Mouse (Mus musculus): ENCODE measurements at regions not wholly inside any gene's neighbourhood (a gene's known extent, or its start where the extent isn't known, plus 50 kb on each side); places are given as distances from the start of the nearest gene placed in this dataset.

DNA sequence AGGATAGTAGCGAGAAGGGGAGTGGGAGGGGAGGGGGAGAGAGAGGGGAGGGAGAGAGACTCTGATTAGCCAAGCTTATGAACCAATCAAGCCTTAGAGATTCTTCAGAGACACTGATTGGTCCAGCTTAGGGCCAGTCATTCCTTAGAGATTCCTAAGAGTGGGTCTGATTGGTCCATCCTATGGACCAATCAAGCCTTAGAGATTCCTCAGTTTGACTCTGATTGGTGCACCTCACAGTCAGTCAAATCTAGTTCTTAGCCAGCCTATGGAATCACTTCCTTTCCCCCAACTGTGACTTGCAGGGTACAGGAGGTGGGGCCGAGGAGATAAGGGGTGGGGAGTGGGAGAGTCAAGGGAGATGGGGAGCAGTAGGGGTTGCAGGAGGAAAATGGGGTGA lies 152.8 kb downstream of the Suds3 start:
- ATAC-seq (ENCODE audit: low FRiP score), result no peak
- Histone ChIP-seq H3K36me3 (ENCODE audit: insufficient read depth, low read length) (no peaks in the 10 kb centered on the region), H3K4me3 (ENCODE audit: low read depth, low read length) (no peak overlapping the region), H3K9ac (replicated peaks; ENCODE audit: low read length, poor library complexity, severe bottlenecking) (no peak overlapping the region), H3K27ac (ENCODE audit: low read depth, low read length) (no peak overlapping the region), H3K4me2 (ENCODE audit: low read depth, low read length, poor library complexity, severe bottlenecking) (no peak overlapping the region), H3K9me3 (ENCODE audit: low read length) (no peaks in the 10 kb centered on the region), H3K27me3 (ENCODE audit: insufficient read depth, low read length) (no peaks in the 10 kb centered on the region), H3K4me1 (ENCODE audit: insufficient read depth, low read length) (no peaks in the 10 kb centered on the region)
- no peak for TF ChIP-seq CTCF (IDR thresholded peaks at IDR 0.05)
- WGBS, result 92% methylated on average over 2 of the region's 2 CpGs
- DNase-seq (ENCODE audit: low spot score), result no peak

DNA sequence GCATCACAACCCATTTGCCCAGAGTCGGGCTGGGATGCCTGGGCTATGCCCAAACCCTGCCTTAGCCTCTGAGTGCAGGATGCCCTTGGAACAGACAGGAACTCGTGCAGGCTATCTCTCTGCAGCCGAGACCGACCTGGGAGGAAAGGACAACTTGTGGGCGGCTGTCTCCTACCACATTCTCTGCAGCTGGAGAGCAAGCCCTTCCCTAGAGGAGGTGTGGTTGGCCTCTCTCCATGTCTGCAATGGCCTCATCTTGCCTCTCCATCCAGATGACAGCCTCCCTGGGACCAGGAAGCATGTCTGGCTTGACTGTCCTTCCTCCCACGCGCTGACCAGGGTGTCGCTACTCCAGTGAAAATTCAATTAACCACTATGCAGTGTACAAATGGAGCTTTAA lies 155.9 kb downstream of the Suds3 start:
- Histone ChIP-seq H3K27me3 (ENCODE audit: insufficient read depth, low read length) (no peaks in the 10 kb centered on the region), H3K36me3 (ENCODE audit: insufficient read depth, low read length) (no peaks in the 10 kb centered on the region), H3K9ac (replicated peaks; ENCODE audit: low read length, poor library complexity, severe bottlenecking) (no peak overlapping the region), H3K4me3 (ENCODE audit: low read depth, low read length) (no peak overlapping the region), H3K4me2 (ENCODE audit: low read depth, low read length, poor library complexity, severe bottlenecking) (no peak overlapping the region), H3K27ac (ENCODE audit: low read depth, low read length) (no peak overlapping the region), H3K9me3 (ENCODE audit: low read length) (no peaks in the 10 kb centered on the region), H3K4me1 (ENCODE audit: insufficient read depth, low read length) (no peaks in the 10 kb centered on the region)
- DNase-seq (ENCODE audit: low spot score) (no peak), ATAC-seq (ENCODE audit: low FRiP score) (no peak)
- 82% methylated on average over 8 of the region's 8 CpGs for WGBS
- no peak for TF ChIP-seq CTCF (IDR thresholded peaks at IDR 0.05)

DNA sequence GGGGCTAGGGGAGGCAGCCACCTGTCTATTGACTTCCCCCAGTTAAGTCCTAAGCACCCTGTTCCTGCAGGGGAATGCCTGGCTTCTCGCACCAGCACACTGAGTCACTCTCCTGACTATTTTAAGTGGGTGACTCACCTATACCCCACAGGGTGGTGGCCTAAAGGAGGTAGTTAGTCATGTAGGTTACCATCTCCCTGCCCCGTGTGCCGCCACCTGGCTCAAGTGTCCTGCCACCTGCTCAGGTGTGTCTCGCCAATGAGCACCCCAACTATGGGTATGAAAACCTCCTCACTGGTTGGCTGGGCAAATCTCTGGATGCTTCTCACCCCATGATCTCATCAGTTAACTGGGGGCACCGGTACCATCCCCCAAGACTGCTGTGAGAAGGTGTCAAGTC lies 157.8 kb downstream of the Suds3 start:
- no peaks in the 10 kb centered on the region for H3K9me3 ChIP-seq (ENCODE audit: low read length)
- H3K36me3 ChIP-seq (ENCODE audit: insufficient read depth, low read length), result no peaks in the 10 kb centered on the region
- no peak overlapping the region for H3K27ac ChIP-seq (ENCODE audit: low read depth, low read length)
- no peaks in the 10 kb centered on the region for H3K27me3 ChIP-seq (ENCODE audit: insufficient read depth, low read length)
- H3K9ac ChIP-seq (replicated peaks; ENCODE audit: low read length, poor library complexity, severe bottlenecking), result no peak overlapping the region
- TF ChIP-seq CTCF (IDR thresholded peaks at IDR 0.05), result no peak
- H3K4me3 ChIP-seq (ENCODE audit: low read depth, low read length), result no peak overlapping the region
- no peaks in the 10 kb centered on the region for H3K4me1 ChIP-seq (ENCODE audit: insufficient read depth, low read length)
- DNase-seq (ENCODE audit: low spot score) (no peak), ATAC-seq (ENCODE audit: low FRiP score) (no peak)
- no peak overlapping the region for H3K4me2 ChIP-seq (ENCODE audit: low read depth, low read length, poor library complexity, severe bottlenecking)
- 86% methylated on average over 5 of the region's 5 CpGs for WGBS

DNA sequence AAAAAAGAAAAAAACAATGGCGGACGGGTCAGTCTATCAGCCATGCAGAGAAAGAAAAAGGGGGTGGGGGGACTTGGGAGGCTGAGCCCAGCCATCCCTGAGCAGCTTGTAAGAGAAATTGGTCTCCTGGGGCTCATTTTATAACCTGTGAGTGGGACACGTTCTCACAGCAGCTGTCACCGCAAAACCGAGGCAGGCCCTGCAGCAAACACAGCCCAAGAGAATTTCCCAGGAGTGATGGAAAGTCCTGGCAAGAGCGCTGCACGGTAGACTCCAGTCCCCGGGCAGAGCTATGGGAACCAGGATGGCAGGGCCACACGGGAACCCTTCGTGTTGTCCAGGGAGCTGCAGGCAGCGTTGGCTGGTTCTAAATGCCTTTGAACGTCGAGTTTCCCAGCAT lies 159.3 kb downstream of the Suds3 start:
- ATAC-seq (ENCODE audit: low FRiP score) (no peak), DNase-seq (ENCODE audit: low spot score) (peak; percentile 40)

DNA sequence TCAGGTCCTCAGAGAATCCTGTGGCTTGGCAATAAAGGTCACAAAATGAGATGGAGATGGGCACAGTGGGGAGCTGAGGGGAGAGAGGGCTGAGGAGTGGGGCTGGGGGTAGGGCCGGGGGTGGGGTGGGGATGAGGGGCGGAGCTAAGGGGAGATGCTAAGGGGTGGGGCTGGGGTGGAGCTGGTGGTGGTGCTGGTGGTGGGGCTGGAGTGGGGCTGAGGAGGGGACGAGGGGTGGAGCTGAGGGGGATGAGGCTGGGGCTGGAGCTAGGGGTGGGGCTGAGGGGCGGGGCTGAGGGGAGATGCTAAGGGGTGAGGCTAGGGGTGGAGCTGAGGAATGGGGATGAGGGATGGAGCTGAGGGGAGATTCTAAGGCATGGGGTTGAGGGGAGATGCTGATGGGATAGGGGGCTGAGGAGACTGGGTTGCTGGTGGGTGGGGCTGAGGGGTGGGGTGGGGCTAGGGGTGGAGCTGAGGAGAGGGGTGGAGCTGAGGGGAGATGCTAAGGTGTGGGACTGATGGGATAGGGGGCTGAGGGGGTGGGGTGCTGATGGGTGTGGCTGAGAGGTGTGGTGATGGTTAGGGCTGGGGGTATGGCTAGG lies 165.5 kb downstream of the Suds3 start:
- Histone ChIP-seq H3K27ac (ENCODE audit: low read depth, low read length) (no peak overlapping the region), H3K4me3 (ENCODE audit: low read depth, low read length) (no peak overlapping the region), H3K27me3 (ENCODE audit: insufficient read depth, low read length) (no peaks in the 10 kb centered on the region), H3K9ac (replicated peaks; ENCODE audit: low read length, poor library complexity, severe bottlenecking) (no peak overlapping the region), H3K4me1 (ENCODE audit: insufficient read depth, low read length) (no peaks in the 10 kb centered on the region), H3K4me2 (ENCODE audit: low read depth, low read length, poor library complexity, severe bottlenecking) (no peak overlapping the region), H3K9me3 (ENCODE audit: low read length) (no peaks in the 10 kb centered on the region), H3K36me3 (ENCODE audit: insufficient read depth, low read length) (no peaks in the 10 kb centered on the region)
- no peak for DNase-seq (ENCODE audit: low spot score)
- 14% methylated on average over 2 of the region's 4 CpGs for WGBS
- ATAC-seq (ENCODE audit: low FRiP score), result no peak; the same call in 1 of the 2 replicates
- TF ChIP-seq CTCF (IDR thresholded peaks at IDR 0.05), result no peak

More for the DNA sequence above, 159.3 kb downstream of the Suds3 start:
- H3K27ac ChIP-seq (ENCODE audit: low read depth, low read length), result no peak overlapping the region
- no peaks in the 10 kb centered on the region for H3K4me1 ChIP-seq (ENCODE audit: insufficient read depth, low read length)
- no peaks in the 10 kb centered on the region for H3K27me3 ChIP-seq (ENCODE audit: insufficient read depth, low read length)
- H3K9ac ChIP-seq (replicated peaks; ENCODE audit: low read length, poor library complexity, severe bottlenecking), result no peak overlapping the region
- TF ChIP-seq CTCF (IDR thresholded peaks at IDR 0.05), result no peak
- H3K4me3 ChIP-seq (ENCODE audit: low read depth, low read length), result no peak overlapping the region
- no peaks in the 10 kb centered on the region for H3K36me3 ChIP-seq (ENCODE audit: insufficient read depth, low read length)
- 50% methylated on average over 13 of the region's 13 CpGs for WGBS
- H3K9me3 ChIP-seq (ENCODE audit: low read length), result no peaks in the 10 kb centered on the region
- H3K4me2 ChIP-seq (ENCODE audit: low read depth, low read length, poor library complexity, severe bottlenecking), result no peak overlapping the region

DNA sequence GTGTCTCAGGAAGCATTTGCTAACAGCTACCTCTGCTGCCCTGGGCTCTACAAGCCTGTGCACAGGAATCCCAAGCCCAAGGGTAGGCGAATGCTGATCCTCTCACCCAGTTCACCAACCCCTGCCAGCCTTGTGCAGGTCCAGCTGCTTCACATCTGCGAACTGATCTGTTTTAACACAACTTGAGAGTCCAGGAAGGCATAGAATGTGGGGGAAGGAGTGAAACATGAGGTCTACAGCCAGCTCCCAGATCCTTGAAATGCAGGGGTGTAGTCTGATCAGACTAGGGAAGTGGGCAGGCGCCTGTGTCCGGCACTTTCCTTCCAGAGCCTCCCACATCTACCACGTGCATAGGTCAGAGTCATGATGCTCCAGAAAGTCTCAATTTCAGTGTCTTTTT lies 181.3 kb downstream of the Suds3 start:
- no peak overlapping the region for H3K27ac ChIP-seq (ENCODE audit: low read depth, low read length)
- no peaks in the 10 kb centered on the region for H3K27me3 ChIP-seq (ENCODE audit: insufficient read depth, low read length)
- H3K36me3 ChIP-seq (ENCODE audit: insufficient read depth, low read length), result no peaks in the 10 kb centered on the region
- H3K4me1 ChIP-seq (ENCODE audit: insufficient read depth, low read length), result no peaks in the 10 kb centered on the region
- no peak overlapping the region for H3K4me2 ChIP-seq (ENCODE audit: low read depth, low read length, poor library complexity, severe bottlenecking)
- ATAC-seq (ENCODE audit: low FRiP score) (no peak), DNase-seq (ENCODE audit: low spot score) (no peak)
- H3K4me3 ChIP-seq (ENCODE audit: low read depth, low read length), result no peak overlapping the region
- WGBS, result 82% methylated on average over 5 of the region's 5 CpGs
- no peak for TF ChIP-seq CTCF (IDR thresholded peaks at IDR 0.05)
- H3K9ac ChIP-seq (replicated peaks; ENCODE audit: low read length, poor library complexity, severe bottlenecking), result no peak overlapping the region
- H3K9me3 ChIP-seq (ENCODE audit: low read length), result no peaks in the 10 kb centered on the region

All from midbrain, postnatal 0 days (tissue).